Mouse (Mus musculus) ES-E14 (cell line): ENCODE measurements at regions not wholly inside any gene's neighbourhood (a gene's known extent, or its start where the extent isn't known, plus 50 kb on each side); places are given as distances from the start of the nearest gene placed in this dataset.

Source experiments
- DNase-seq: peaks from one replicate; pipeline ENCODE4 v3.0.0-alpha.2; 2013; ENCODE audit warnings: low read depth, low spot score
- H3K27ac ChIP-seq: 2 replicates; pipeline ENCODE4 v1.5.1; 2012; ENCODE audit warnings: low read depth, mild to moderate bottlenecking, low read length, moderate library complexity, mixed read lengths; ENCODE audit not compliant: poor library complexity, insufficient read depth, severe bottlenecking
- H3K36me3 ChIP-seq: 2 replicates; pipeline ENCODE4 v1.6.1; 2012; ENCODE audit warnings: mild to moderate bottlenecking, low read length, moderate library complexity, mixed read lengths; ENCODE audit not compliant: control insufficient read depth, poor library complexity, insufficient read depth, severe bottlenecking
- H3K4me1 ChIP-seq, 2 experiments: fragments of 150-350 bp in 1 of 2; sonication (generic) in 1 of 2; 2 replicates each; pipeline ENCODE4 v1.6.1; 2012; ENCODE audit warnings: low read length in 2 of 2, mild to moderate bottlenecking in 1 of 2, mixed read lengths in 1 of 2; ENCODE audit not compliant: control insufficient read depth in 2 of 2, insufficient read depth in 2 of 2, poor library complexity in 1 of 2
- H3K4me3 ChIP-seq, 2 experiments: fragments of 150-350 bp in 1 of 2; sonication (generic) in 1 of 2; 2 replicates each; pipeline ENCODE4 v1.5.1; 2012; ENCODE audit warnings: low read length in 2 of 2, low read depth in 1 of 2, mild to moderate bottlenecking in 1 of 2, mixed read lengths in 1 of 2; ENCODE audit not compliant: insufficient read depth in 1 of 2, poor library complexity in 1 of 2, severe bottlenecking in 1 of 2
- H3K9ac ChIP-seq: 2 replicates; pipeline ENCODE4 v1.6.1; 2012; ENCODE audit warnings: low read depth, mild to moderate bottlenecking, low read length, mixed read lengths; ENCODE audit not compliant: poor library complexity, insufficient read depth, severe bottlenecking
- H3K9me3 ChIP-seq: fragments of 150-350 bp; sonication (generic); 2 replicates; pipeline ENCODE4 v1.6.1; 2012; ENCODE audit warnings: low read depth, mild to moderate bottlenecking, low read length; ENCODE audit not compliant: control insufficient read depth, insufficient read depth
- CHD2 ChIP-seq: IDR thresholded peaks from 2 replicates; pipeline ENCODE4 v1.6.1; 2014; ENCODE audit warnings: mild to moderate bottlenecking, low read depth, low read length, inconsistent platforms
- HCFC1 ChIP-seq: IDR thresholded peaks from 2 replicates; pipeline ENCODE4 v1.6.1; 2012; ENCODE audit warnings: low read length, inconsistent platforms, borderline replicate concordance; ENCODE audit not compliant: insufficient read depth
- MAFK ChIP-seq: IDR thresholded peaks from 2 replicates; pipeline ENCODE4 v1.6.1; 2014; ENCODE audit warnings: mild to moderate bottlenecking, low read depth, low read length, inconsistent platforms; ENCODE audit not compliant: insufficient read depth
- ZC3H11A ChIP-seq: IDR thresholded peaks from 2 replicates; pipeline ENCODE4 v1.6.1; 2012; ENCODE audit warnings: low read depth, mild to moderate bottlenecking, inconsistent platforms, low read length, borderline replicate concordance
- ZNF384 ChIP-seq: IDR thresholded peaks from 2 replicates; pipeline ENCODE4 v1.6.1; 2012; ENCODE audit warnings: low read depth, low read length, inconsistent platforms
- in situ Hi-C, 2 experiments: fragments of 600-800 bp; cut with MboI; formaldehyde crosslinking; loops; one replicate each; pipeline ENCODE4 v1.15.1; 2025; ENCODE audit warnings: low sequenced_read_pairs in 2 of 2, inconsistent platforms in 1 of 2; ENCODE audit not compliant: unreplicated experiment in 2 of 2

DNA sequence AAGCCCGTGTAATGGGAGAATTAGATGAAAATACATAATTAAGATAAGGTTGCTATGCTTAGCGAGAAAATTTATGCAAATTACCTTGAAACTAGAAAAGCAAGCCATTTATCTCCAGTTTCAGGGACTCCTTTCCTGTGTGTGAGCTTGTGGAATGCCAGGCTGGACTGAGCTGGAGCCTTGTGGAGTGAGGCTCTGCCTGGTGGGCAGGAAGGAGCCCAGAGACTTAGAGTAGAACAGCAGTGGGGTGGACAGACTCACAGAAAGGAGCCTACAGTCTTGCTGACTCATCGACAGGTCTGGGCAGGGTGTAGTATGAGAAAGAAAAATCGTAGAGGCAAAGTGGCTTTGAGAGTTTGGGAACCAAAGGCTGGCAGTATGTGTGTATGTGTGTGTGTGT, 180.6 kb downstream of the Thbs2 start:
- in situ Hi-C loops: loop anchor here (5.0 to 10.0 kb wide), 2 partner anchors 279 to 281 kb away; no protein-coding TSS in a partner anchor
- TF ChIP-seq ZNF384 (no peak), HCFC1 (no peak)
- Histone ChIP-seq H3K27ac (no peak overlapping the region), H3K9ac (no peak overlapping the region), H3K4me1 (no peaks in the 10 kb centered on the region), H3K36me3 (no peaks in the 10 kb centered on the region), H3K4me3 (no peak overlapping the region), H3K9me3 (no peaks in the 10 kb centered on the region)
- no peak for DNase-seq

DNA sequence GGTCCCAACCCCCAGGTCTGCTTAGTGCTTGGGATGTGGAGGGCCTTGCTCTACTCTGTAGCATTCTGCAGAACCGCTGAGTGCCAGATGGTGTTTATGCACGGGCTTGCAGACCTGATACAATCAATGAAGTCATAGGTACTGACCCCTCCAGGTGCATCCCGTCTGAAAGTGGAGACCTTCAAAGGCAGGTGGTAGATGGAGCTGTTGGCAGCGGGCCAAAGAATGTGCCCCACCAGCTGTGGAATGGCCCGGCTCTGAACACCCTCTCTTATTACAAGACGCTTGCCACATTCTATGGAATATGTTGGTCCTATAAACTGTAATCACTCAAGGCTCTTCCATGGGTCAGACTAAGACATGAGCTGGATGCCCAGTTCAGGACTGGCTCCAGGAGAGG, 183.5 kb downstream of the Thbs2 start:
- H3K4me3 ChIP-seq: no peak overlapping the region
- no peak overlapping the region for H3K27ac ChIP-seq
- H3K4me1 ChIP-seq: no peaks in the 10 kb centered on the region
- TF ChIP-seq MAFK (no peak), ZNF384 (no peak), HCFC1 (no peak), ZC3H11A (no peak), CHD2 (no peak)
- no peak overlapping the region for H3K9ac ChIP-seq
- H3K9me3 ChIP-seq: no peaks in the 10 kb centered on the region
- in situ Hi-C loops: loop anchor here (5.0 to 10.0 kb wide), 2 partner anchors 276 to 278 kb away; no protein-coding TSS in a partner anchor
- no peaks in the 10 kb centered on the region for H3K36me3 ChIP-seq
- no peak for DNase-seq

DNA sequence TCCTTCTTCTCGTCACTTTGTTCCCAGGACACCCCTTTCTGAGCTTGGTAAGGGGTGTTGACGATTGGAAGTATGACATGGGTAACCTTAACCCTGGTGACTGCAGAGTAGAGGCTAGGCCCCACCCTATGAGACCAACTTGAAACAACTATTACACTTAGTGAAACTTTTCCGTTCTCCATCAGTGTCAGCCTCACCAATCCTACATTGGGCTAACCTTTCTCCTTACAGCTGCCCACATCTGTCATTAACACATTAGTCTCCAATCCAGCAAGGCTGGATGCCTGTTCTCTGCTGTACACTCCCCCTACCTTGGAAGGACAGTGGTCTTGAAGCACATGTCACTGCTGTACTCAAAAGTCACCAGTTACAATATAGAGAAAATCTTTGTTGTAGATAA, 186.9 kb downstream of the Thbs2 start:
- no peak overlapping the region for H3K9ac ChIP-seq
- no peaks in the 10 kb centered on the region for H3K36me3 ChIP-seq
- no peak overlapping the region for H3K27ac ChIP-seq
- H3K4me3 ChIP-seq: no peak overlapping the region
- no peak for TF ChIP-seq HCFC1
- no peak for TF ChIP-seq ZC3H11A
- no peak for TF ChIP-seq CHD2
- TF ChIP-seq ZNF384: no peak
- no peak for TF ChIP-seq MAFK
- no peaks in the 10 kb centered on the region for H3K9me3 ChIP-seq
- in situ Hi-C loops: no loop called here
- no peak for DNase-seq
- no peaks in the 10 kb centered on the region for H3K4me1 ChIP-seq

DNA sequence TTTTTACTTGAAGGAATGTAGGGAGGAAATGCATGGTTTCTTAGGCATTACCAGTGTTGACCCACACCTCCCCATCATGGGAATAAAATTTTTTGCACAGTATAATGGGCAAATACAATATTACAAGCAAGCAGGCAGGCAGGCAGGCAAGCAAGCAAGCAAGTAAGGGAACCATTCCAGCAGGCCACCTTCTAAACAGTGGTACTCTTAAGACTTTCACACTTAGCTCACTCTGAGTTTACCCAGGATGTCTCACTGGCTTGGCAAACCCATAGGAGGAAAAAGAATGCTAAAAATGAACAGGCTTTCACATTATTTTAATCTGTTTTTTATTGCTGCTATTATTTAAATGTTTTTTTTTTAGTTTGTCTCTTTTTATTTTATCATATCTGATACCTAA, 187.9 kb downstream of the Thbs2 start:
- Histone ChIP-seq H3K27ac (no peak overlapping the region), H3K9ac (no peak overlapping the region), H3K4me3 (no peak overlapping the region), H3K9me3 (no peaks in the 10 kb centered on the region), H3K36me3 (no peaks in the 10 kb centered on the region), H3K4me1 (no peaks in the 10 kb centered on the region)
- DNase-seq: no peak
- in situ Hi-C loops: no loop called here
- TF ChIP-seq MAFK: no peak
- TF ChIP-seq HCFC1: no peak
- TF ChIP-seq ZNF384: no peak
- no peak for TF ChIP-seq ZC3H11A

DNA sequence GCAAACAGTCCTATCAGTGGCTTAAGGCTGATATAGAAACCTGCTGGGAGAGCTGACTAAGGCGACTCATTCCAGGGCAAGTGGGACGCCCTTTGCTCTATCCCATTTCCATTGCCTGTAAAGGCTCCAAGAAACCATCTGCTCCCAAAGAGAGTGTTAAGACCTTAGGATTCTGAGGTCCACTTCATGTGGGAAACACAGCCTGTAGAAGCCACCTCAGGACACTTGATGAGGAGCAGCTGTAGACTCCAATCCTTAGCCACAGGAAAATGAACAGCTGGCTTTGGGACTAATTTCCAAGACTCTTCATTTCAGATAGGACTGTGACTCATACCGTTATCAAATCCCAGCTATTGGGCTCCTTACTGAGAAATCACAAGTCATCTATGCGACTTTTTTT, 188.6 kb downstream of the Thbs2 start:
- Histone ChIP-seq H3K4me3 (no peak overlapping the region), H3K27ac (no peak overlapping the region), H3K9me3 (no peaks in the 10 kb centered on the region), H3K9ac (no peak overlapping the region), H3K36me3 (no peaks in the 10 kb centered on the region), H3K4me1 (no peaks in the 10 kb centered on the region)
- in situ Hi-C loops: no loop called here
- no peak for TF ChIP-seq ZC3H11A
- DNase-seq: no peak
